Mouse (Mus musculus) thymus, postnatal 10 days (tissue): ENCODE measurements around the gene Spi1.
"Not testable (repeated sequence)": the region's sequence is repeated elsewhere in the genome, so short reads cannot be mapped to it uniquely, and the experiment has no call there.

Experiments
- DNase-seq, 2 experiments: peaks; one replicate each; pipeline ENCODE4 v3.0.0; 2021; ENCODE audit warnings: low spot score in 2 of 2

The Spi1 gene

DNA sequence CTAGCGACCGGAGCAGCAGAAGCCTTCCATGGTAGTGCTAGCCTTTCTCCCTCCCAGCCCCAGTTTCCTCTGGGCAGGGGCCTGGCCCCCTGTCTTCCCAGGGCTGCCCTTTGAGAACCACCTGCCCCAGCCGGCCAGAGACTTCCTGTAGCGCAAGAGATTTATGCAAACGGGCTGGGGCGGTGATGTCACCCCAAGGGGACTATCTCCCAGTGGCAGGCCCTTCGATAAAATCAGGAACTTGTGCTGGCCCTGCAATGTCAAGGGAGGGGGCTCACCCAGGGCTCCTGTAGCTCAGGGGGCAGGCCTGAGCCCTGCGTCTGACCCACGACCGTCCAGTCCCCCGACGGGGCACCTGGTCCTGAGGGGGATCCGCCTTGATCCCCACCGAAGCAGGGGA, 14.3 kb downstream of the Spi1 start:
- no peak for DNase-seq

- DNase-seq: no peak
These were observed 14.8 kb downstream of the Spi1 start for GRCm38 (mm10) chr2:91097015-91097414.

DNA sequence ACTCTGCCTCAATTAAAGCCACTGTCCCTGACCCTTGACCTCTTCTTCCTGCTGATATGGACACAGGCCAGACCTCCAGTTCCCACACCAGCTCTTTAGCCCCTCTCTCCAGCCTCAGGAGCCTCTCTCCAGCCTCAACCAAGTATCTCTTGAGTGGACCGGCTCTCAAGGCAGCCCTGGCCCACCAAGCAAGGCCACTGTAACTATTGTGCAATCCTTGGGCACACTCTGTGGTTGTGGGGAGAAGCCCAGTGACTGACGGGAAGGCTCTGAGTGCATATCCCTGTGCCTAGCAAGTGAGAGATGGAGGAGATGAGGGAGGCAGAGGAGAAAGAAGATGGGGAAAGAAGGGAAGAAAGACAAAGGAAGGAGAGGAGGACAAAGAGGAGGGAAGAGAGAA, 16.0 kb downstream of the Spi1 start:
- no peak for DNase-seq

DNA sequence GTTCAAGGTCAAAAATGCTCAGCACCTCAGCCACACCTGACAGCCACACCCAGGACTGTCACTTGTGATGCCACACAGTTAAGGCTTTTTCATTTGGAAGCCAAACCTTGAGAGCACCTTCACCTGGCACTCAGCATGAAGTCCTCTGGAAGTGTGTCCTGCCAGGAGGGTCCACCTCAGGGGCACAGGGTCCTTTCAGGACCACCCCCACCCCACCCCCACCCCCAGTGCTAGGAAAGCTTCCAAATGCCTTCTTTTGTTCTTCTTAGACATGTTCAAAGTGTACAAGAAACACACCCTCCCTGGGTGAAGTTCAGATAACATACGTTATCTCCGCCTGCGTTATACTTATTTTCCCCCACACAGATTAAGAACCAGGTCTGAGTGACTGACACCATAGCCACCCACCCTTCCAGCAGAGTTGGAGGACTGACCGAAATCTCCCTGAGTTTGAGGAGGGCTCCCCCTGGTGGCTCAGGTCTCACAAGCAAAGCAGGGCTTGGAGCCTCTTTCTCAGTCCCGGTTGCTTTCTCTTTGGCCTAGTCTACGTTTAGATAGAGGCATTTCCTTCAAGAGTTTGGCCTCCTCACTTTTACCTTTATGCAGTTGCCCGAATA, 19.0 kb downstream of the Spi1 start:
- peak; percentile 82 to 97 for DNase-seq

DNA sequence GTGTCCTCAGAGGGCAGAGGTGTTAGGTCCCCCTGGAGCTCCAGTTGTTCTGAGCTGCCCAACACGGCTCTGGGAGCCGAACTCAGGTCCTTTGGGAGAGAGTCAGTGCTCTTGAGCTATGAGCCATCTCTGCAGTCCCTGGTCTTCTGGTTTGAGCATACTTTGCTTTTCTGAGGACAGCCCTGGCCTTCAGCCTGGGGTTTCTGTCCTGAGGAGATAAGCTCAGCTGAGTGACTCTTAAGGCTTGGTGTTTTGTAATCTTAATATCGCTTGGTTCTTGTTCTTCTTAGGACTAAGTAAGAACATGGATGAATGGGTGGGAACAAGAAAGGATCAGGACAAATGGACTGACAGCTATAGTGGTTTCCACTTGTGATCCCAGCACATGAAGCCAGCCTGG, 26.0 kb downstream of the Spi1 start:
- no peak for DNase-seq

- DNase-seq: no peak
These were observed 27.1 kb downstream of the Spi1 start for GRCm38 (mm10) chr2:91109241-91109640.

DNA sequence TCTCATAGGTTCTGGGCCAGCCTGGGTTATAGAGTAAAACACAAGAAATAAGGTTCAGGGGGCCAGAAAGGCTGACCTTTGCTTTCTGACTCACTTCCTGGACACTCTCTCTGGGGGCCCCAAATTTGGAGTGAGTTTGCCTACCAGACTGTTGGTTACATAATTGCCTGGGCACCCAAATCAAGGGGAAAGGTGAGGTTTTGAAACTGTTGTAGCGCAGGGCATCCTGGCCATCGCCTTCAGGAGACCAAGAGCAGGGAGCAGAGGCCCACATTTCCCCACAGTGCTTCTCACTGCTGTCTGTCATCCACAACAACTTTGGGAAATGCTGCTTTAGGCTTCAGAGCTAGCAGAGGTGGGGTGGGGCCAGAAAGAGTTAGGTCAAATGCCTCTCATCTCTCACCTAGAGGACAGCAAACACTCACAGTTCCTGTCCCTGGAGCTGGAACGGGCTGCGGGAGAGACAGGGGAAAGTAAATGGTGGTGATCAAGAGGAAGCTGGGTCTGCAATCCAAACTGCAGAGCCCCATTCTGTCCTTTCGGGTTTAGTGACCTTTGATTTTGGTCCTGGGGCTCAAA, 27.7 kb downstream of the Spi1 start:
- DNase-seq: no peak

DNA sequence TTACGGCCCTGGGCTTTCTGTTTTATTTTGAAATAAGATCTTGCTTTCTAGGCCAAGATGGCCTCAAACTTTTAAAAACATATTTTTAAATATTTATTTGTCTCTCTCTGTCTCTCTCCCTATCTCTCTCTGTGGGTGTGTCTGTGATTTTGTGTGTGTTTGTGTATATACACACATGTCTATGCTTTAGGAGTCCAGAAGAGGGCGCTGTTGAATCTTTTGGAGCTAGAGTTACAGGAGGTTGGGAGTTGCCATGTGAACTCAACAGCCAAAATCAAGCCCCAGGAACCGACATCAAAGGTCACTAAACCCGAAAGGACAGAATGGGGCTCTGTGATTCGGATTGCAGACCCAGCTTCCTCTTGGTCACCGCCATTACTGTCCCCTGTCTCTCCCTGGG, 28.2 kb downstream of the Spi1 start:
- DNase-seq: no peak

DNA sequence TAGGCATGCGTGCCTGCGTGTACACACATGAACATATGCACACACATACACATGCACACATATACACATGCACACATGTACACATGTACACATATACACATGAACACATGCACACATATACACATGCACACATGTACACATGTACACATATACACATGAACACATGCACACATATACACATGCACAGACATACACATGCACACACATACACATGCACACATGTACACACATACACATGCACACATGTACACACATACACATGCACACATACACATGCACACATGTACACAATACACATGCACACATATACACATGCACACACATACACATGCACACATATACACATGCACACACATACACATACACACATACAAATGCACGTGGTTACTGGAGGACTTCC, 29.6 kb downstream of the Spi1 start:
- DNase-seq: not testable (repeated sequence)

GRCm38 (mm10) chr2:91112491-91112890, 30.3 kb downstream of the Spi1 start:
- DNase-seq: no peak

DNA sequence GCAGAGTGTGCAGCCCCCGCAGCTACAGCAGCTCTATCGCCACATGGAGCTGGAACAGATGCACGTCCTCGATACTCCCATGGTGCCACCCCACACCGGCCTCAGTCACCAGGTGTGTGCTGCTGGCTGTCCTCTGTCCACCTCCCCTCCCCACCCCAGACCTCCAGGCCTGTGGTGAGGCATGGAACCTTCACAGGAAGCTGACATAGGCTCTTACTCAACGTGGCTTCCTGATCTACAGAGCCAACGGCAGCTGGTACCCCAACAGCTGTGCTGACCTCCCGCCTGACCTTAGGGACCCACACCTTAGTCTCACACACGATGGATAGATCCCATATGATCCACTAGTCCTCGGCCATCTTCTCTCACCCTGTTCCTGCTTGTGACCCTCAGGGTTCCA, 31.1 kb downstream of the Spi1 start:
- no peak for DNase-seq

GRCm38 (mm10) chr2:91113852-91114251, 31.7 kb downstream of the Spi1 start:
- no peak for DNase-seq

GRCm38 (mm10) chr2:91114781-91115577, 32.8 kb downstream of the Spi1 start:
- peak; percentile 30 to 73 for DNase-seq

DNA sequence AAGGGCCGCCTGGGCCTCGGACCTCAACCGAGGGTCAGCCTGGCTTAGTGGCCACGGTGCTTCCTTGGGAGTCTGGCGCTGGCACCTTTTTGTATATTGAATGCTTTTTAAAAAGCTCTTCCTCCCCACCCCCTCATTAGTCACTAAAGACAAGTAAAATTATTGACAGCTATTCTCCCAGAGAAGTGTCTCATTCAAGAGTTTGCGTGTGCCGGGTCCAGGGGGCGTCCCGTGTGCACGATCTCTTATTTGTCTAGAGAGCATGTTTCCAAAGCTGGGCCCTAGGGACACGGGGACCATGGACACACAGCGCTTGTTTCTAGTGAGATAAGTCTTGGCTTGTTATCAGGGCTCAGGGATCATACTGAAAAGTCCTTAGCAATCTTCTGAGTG, 33.4 kb downstream of the Spi1 start:
- no peak for DNase-seq

GRCm38 (mm10) chr2:91116842-91117241, 34.7 kb downstream of the Spi1 start:
- DNase-seq: no peak

GRCm38 (mm10) chr2:91117585-91118275, 35.5 kb downstream of the Spi1 start, which contains the start of gene Mybpc3:
Gene Mybpc3 (plus strand): TSS chr2:91118144.
- DNase-seq: no peak

DNA sequence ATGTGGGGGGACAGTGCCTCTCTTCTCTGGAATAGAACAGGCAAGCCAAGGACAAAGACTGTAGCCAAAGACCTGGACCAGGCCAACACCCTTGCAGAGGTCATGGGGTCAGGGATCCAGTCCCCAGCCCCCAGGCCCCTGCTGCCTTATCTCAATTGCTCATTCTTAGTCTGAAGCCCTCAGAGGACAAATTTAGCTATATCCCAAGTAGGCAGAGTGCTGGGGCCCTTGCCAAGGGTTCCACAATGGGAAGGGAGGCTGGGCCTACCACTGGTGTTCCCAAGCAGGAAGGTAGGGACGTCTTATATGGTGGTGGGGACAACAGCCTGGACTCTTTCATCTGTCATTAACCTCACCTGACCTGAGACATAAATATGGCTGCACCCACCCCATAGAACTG, 36.5 kb downstream of the Spi1 start:
- no peak for DNase-seq

DNA sequence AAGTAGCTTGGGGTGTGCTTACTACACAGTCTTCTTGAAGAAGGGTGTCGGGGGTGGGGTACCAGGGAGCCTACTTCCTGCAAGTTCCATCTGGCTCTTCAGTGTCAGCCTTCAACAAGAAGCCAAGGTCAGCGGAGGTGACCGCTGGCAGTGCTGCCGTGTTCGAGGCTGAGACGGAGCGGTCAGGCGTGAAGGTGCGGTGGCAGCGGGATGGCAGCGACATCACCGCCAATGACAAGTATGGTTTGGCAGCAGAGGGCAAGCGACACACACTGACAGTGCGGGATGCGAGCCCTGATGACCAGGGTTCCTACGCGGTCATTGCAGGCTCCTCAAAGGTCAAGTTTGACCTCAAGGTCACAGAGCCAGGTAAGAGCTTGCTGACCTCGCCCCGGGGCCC, 36.9 kb downstream of the Spi1 start:
- DNase-seq: no peak

- no peak for DNase-seq
These were observed 37.4 kb downstream of the Spi1 start for GRCm38 (mm10) chr2:91119551-91119950.

DNA sequence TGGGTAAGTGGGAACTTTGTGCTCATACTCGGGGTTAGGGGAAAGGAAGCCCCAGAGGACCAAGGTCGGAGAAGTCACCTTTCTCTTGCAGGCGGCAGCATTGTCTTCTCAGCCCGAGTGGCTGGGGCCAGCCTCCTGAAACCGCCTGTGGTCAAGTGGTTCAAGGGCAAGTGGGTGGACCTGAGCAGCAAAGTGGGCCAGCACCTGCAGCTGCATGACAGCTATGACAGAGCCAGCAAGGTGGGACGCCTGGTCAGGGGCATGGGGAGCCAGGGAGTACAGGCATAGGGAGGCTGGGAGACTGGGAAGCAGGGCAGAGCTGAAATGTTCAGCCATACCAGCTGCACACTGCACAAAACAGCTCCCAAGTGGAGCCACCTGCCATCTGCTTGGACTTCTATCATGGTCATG, 38.1 kb downstream of the Spi1 start:
- no peak for DNase-seq

DNA sequence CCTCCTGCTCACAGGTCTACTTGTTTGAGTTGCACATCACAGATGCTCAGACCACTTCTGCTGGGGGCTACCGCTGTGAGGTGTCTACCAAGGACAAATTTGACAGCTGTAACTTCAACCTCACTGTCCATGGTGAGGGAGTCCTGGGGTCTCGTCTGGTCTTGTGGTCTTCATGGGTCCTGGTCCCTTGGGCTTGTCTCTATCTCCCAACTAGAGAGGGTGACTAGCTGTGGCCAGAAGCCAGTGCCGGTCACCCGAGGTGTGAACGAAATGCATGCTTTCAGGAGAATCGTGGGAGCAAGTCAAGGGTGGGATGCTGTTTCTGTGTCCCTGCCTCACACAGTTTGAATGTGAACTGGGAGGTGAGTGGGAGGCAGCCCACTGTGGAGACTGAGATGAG, 38.8 kb downstream of the Spi1 start:
- DNase-seq: no peak

DNA sequence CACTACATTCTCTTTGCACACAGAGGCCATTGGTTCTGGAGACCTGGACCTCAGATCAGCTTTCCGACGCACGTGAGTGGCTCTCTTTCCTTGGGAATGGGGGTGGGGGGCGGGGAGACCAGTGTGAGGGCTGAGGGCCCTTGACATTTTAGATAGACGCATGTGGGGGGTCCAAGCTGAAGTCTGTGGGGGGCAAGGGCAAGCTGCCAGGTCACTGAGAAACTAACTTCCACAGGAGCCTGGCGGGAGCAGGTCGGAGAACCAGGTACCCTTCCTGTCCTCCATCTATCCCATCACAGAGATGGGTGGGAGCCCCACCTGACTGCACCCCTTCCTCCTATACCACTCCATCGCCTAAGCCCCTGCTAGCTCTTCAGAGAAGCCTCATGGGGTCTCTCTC, 39.3 kb downstream of the Spi1 start:
- DNase-seq: no peak

GRCm38 (mm10) chr2:91123521-91123920, 41.3 kb downstream of the Spi1 start:
- no peak for DNase-seq
